Mouse (Mus musculus) olfactory bulb, adult 2 months (tissue): ENCODE measurements around the gene Tmem239.

Source experiments
- CTCF ChIP-seq: fragments of 200-500 bp; IDR thresholded peaks from 2 replicates; pipeline ENCODE4 v1.5.1; 2012; ENCODE audit warnings: low read depth, mild to moderate bottlenecking, low read length, moderate library complexity; ENCODE audit not compliant: insufficient read depth
- POLR2A ChIP-seq: fragments of 200-500 bp; IDR thresholded peaks from 2 replicates; pipeline ENCODE4 v1.6.1; 2012; ENCODE audit warnings: mild to moderate bottlenecking, low read depth, low read length, moderate library complexity; ENCODE audit not compliant: insufficient read depth

GRCm38 (mm10) chr2:130383205-130383604 is 23.1 kb upstream of the Tmem239 start:
- TF ChIP-seq POLR2A (no peak), CTCF (no peak)
